Mouse (Mus musculus) forebrain, postnatal 0 days (tissue): Measurements from ENCODE around the gene Nln. TPM values are rescaled to one million over a fixed set of nuclear protein-coding genes. Genes with fewer than 3 reads are reported as not detected.

Experiments used
- ATAC-seq: fragments of 200-750 bp; cut with Nextera tagmentation; 2 replicates; pipeline ENCODE4 v1.8.0; 2017; ENCODE audit warnings: mild to moderate bottlenecking, moderate library complexity
- DNase-seq: peaks from one replicate; pipeline ENCODE4 v3.0.0-alpha.2; 2015
- H3K27ac ChIP-seq: fragments of 300-500 bp; sonication (generic); 2 replicates; pipeline ENCODE4 v1.5.1; 2014; ENCODE audit warnings: low read depth, mild to moderate bottlenecking, antibody characterized with exemption, low read length, moderate library complexity, mixed read lengths
- H3K27me3 ChIP-seq: fragments of 300-500 bp; sonication (generic); 2 replicates; pipeline ENCODE4 v1.6.1; 2014; ENCODE audit warnings: mild to moderate bottlenecking, low read length, mixed read lengths; ENCODE audit not compliant: insufficient read depth
- H3K36me3 ChIP-seq: fragments of 300-500 bp; sonication (generic); 2 replicates; pipeline ENCODE4 v1.6.1; 2014; ENCODE audit warnings: mild to moderate bottlenecking, moderate library complexity; ENCODE audit not compliant: insufficient read depth
- H3K4me1 ChIP-seq: fragments of 300-500 bp; sonication (generic); 2 replicates; pipeline ENCODE4 v1.6.1; 2014; ENCODE audit warnings: antibody characterized with exemption; ENCODE audit not compliant: insufficient read depth
- H3K4me2 ChIP-seq: fragments of 300-500 bp; sonication (generic); 2 replicates; pipeline ENCODE4 v1.6.1; 2014; ENCODE audit warnings: low read depth, mild to moderate bottlenecking, moderate library complexity
- H3K4me3 ChIP-seq: fragments of 300-500 bp; sonication (generic); 2 replicates; pipeline ENCODE4 v1.5.1; 2014; ENCODE audit warnings: low read depth, low read length, mixed read lengths
- H3K9ac ChIP-seq: fragments of 300-500 bp; sonication (generic); 2 replicates; pipeline ENCODE4 v1.6.1; 2014; ENCODE audit warnings: mild to moderate bottlenecking
- H3K9me3 ChIP-seq: fragments of 300-500 bp; sonication (generic); 2 replicates; pipeline ENCODE4 v1.6.1; 2016; ENCODE audit warnings: low read length
- CTCF ChIP-seq: sonication (generic); IDR thresholded peaks from 2 replicates; pipeline ENCODE4 v1.5.1; 2016; ENCODE audit warnings: antibody characterized with exemption, control low read depth, low read depth
- WGBS: fragments of 180-500 bp; shearing (Covaris S2); extraction: QIAGEN DNeasy Blood & Tissue Kit; methylation state at CpG from one replicate; pipeline ENCODE4 v1.1.7; 2014; 5-methylcytosine and 5-hydroxymethylcytosine counted together
- polyA plus RNA-seq: library from polyadenylated mRNA; unstranded; fragments of >200 nt; fragmentation: Nextera tagmentation; extraction: Ambion mirVana; gene quantifications from 2 replicates; pipeline ENCODE4 v1.2.1, GENCODE M21; 2015
- total RNA-seq: library from RNA; depleted of rRNA; stranded (reverse); fragments of >200 nt; gene quantifications from 2 replicates; pipeline ENCODE4 v1.2.3, GENCODE M21; 2014

Gene Nln
- total and polyA plus RNA-seq, 2 experiments from 2014 or later: 49.0 to 77.2 TPM

GRCm38 (mm10) chr13:104112266-104112900 is 3.0 kb upstream of the Nln start:
- H3K27ac ChIP-seq: 0 out of 2 replicates have a peak overlapping the region, but pooled peaks have one; percentile 36
- peaks cover 10% of the 10 kb centered on the region; the same call in 1 of the 2 replicates for H3K4me1 ChIP-seq
- no peaks in the 10 kb centered on the region for H3K9me3 ChIP-seq
- WGBS: 33% methylated on average over 12 of the region's 12 CpGs
- no peaks in the 10 kb centered on the region for H3K27me3 ChIP-seq
- 0 out of 2 replicates have a peak overlapping the region, but pooled peaks have one; percentile 10 for H3K9ac ChIP-seq
- H3K36me3 ChIP-seq: peaks cover 18% of the 10 kb centered on the region; the same call in 1 of the 2 replicates
- peak overlapping the region; percentile 16; the same call in 1 of the 2 replicates for H3K4me3 ChIP-seq
- H3K4me2 ChIP-seq: peak overlapping the region; percentile 37
- no peak for TF ChIP-seq CTCF
- DNase-seq: peak; percentile 63
- ATAC-seq: no peak

DNA sequence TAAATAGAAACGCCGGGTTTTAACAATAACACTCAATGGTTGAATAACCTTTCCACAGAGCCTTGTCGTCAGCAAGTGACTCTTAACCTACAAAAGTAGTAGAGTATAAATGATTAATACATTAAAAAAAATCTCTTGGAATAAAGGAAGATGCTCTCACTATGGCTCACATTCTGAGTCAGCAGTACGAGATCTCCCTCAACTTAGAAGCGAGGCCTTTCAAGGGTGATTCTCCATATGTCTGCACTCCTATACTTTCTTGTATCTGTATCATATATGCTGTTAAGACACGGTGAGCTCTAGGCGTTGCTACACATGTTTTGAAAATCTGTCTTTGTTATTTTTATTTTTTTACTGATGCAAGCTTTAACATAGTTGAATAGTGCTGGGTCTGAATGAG is 1.1 kb upstream of the Nln start:
- peak overlapping the region; percentile 96 for H3K9ac ChIP-seq
- no peak for ATAC-seq
- WGBS: 19% methylated on average over 7 of the region's 7 CpGs

GRCm38 (mm10) chr13:104109816-104110521 is 555 bp upstream of the Nln start:
- WGBS: under 1% methylated on average over 37 of the region's 38 CpGs
- ATAC-seq: peak; percentile 78

More for the DNA sequence above, 1.1 kb upstream of the Nln start:
- Histone ChIP-seq H3K36me3 (0 out of 2 replicates have a peak, but pooled peaks cover 8% of the 10 kb centered on the region), H3K27ac (peak overlapping the region; percentile 88), H3K27me3 (no peaks in the 10 kb centered on the region), H3K4me1 (peaks cover 10% of the 10 kb centered on the region; the same call in 1 of the 2 replicates), H3K9me3 (no peaks in the 10 kb centered on the region), H3K4me2 (peak overlapping the region; percentile 84), H3K4me3 (peak overlapping the region; percentile 86)
- no peak for TF ChIP-seq CTCF
- DNase-seq: no peak

GRCm38 (mm10) chr13:104108651-104109287 is 645 bp downstream of the Nln start:
- Histone ChIP-seq H3K27ac (peak overlapping the region; percentile 88), H3K27me3 (no peaks in the 10 kb centered on the region), H3K36me3 (no peaks in the 10 kb centered on the region), H3K4me1 (peaks cover 10% of the 10 kb centered on the region; the same call in 1 of the 2 replicates), H3K4me2 (peak overlapping the region; percentile 84), H3K9ac (peak overlapping the region; percentile 96), H3K4me3 (peak overlapping the region; percentile 86), H3K9me3 (0 out of 2 replicates have a peak, but pooled peaks cover 5% of the 10 kb centered on the region)
- TF ChIP-seq CTCF: no peak
- DNase-seq (peak; percentile 60), ATAC-seq (peak; percentile 2; the same call in 1 of the 2 replicates)
- under 1% methylated on average over 24 of the region's 24 CpGs for WGBS

More at GRCm38 (mm10) chr13:104109816-104110521, 555 bp upstream of the Nln start:
- peak overlapping the region; percentile 84 for H3K4me2 ChIP-seq
- H3K36me3 ChIP-seq: 0 out of 2 replicates have a peak, but pooled peaks cover 3% of the 10 kb centered on the region
- H3K9me3 ChIP-seq: no peaks in the 10 kb centered on the region
- H3K4me1 ChIP-seq: peaks cover 10% of the 10 kb centered on the region; the same call in 1 of the 2 replicates
- TF ChIP-seq CTCF: no peak
- H3K9ac ChIP-seq: peak overlapping the region; percentile 96
- DNase-seq: peak; percentile 72
- peak overlapping the region; percentile 86 for H3K4me3 ChIP-seq
- no peaks in the 10 kb centered on the region for H3K27me3 ChIP-seq
- H3K27ac ChIP-seq: peak overlapping the region; percentile 88

DNA sequence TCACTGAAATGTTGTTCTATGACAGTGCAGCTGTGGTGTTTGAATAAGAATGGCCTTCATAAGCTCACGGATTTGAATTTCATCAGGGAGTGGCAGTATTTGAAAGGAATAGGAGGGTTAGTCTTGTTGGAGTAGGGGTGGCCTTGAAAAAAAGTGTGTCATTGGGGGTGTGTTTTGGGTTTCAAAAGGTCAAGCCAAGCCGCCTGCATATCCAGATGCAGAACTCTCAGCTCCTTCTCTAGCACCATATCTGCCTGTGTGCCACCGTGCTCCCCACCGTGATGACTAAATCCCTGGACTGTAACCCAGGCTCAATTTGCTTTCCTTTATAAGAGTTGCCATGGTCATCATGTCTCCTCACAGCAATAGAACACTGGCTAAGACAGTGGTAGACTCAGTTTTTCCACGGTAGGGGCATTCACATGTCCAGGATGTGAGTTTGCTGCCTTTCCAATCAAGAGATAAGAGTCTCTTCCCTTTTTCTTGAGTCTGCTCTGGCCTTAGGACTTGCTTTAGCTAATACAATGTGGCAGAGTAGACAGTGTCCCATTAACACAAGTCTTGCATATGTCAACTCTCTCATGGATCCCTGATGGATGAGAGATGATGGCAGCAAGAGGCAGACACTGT is 7.7 kb downstream of the Nln start:
- H3K27ac ChIP-seq: no peak overlapping the region
- no peak overlapping the region for H3K4me2 ChIP-seq
- ATAC-seq: no peak
- no peaks in the 10 kb centered on the region for H3K27me3 ChIP-seq
- H3K4me3 ChIP-seq: no peak overlapping the region
- no peak for DNase-seq
- 87% methylated on average over 5 of the region's 5 CpGs for WGBS
- no peaks in the 10 kb centered on the region for H3K36me3 ChIP-seq
- 0 out of 2 replicates have a peak, but pooled peaks cover 5% of the 10 kb centered on the region for H3K9me3 ChIP-seq
- H3K4me1 ChIP-seq: no peaks in the 10 kb centered on the region
- H3K9ac ChIP-seq: no peak overlapping the region
- TF ChIP-seq CTCF: no peak

GRCm38 (mm10) chr13:104100416-104100815 is 9.0 kb downstream of the Nln start:
- ATAC-seq: no peak
- 90% methylated on average over 4 of the region's 4 CpGs for WGBS

More at GRCm38 (mm10) chr13:104100416-104100815, 9.0 kb downstream of the Nln start:
- Histone ChIP-seq H3K4me2 (no peak overlapping the region), H3K4me1 (no peaks in the 10 kb centered on the region), H3K4me3 (no peak overlapping the region), H3K27me3 (no peaks in the 10 kb centered on the region), H3K36me3 (no peaks in the 10 kb centered on the region), H3K27ac (no peak overlapping the region), H3K9ac (no peak overlapping the region), H3K9me3 (0 out of 2 replicates have a peak, but pooled peaks cover 5% of the 10 kb centered on the region)
- TF ChIP-seq CTCF: no peak
- no peak for DNase-seq
